Mouse (Mus musculus): Measurements from ENCODE around the gene Pnlip.

- TF ChIP-seq CTCF (IDR thresholded peaks at IDR 0.05; ENCODE audit: control insufficient read depth, insufficient read depth, insufficient read length) = no peak
- TF ChIP-seq MYOG (IDR thresholded peaks at IDR 0.05; ENCODE audit: control insufficient read depth, extremely low read depth, insufficient read length) = no peak
- TF ChIP-seq CEBPB (IDR thresholded peaks at IDR 0.05; ENCODE audit: low read depth) = no peak
- TF ChIP-seq USF1 (IDR thresholded peaks at IDR 0.05; ENCODE audit: low read depth) = no peak
- TF ChIP-seq MAX (IDR thresholded peaks at IDR 0.05) = no peak
- no peak for TF ChIP-seq MYOD1 (IDR thresholded peaks at IDR 0.05; ENCODE audit: control insufficient read depth, insufficient read length, low read depth)
Observed at GRCm38 (mm10) chr19:58620661-58621060, 31.6 kb upstream of the Pnlip start.
